Mouse (Mus musculus) brain, adult 2 months (tissue): ENCODE results near the gene Pifo.
"Not testable (repeated sequence)": the region's sequence is repeated elsewhere in the genome, so short reads cannot be mapped to it uniquely, and the experiment has no call there.

Source experiments
- DNase-seq: peaks from one replicate; pipeline ENCODE4 v3.0.0; 2011; ENCODE audit warnings: low read depth, low spot score

Gene Pifo

GRCm38 (mm10) chr3:106014546-106014945 is at the start of gene Pifo:
TSS of gene Pifo (minus strand) at chr3:106014646.
- no peak for DNase-seq

DNA sequence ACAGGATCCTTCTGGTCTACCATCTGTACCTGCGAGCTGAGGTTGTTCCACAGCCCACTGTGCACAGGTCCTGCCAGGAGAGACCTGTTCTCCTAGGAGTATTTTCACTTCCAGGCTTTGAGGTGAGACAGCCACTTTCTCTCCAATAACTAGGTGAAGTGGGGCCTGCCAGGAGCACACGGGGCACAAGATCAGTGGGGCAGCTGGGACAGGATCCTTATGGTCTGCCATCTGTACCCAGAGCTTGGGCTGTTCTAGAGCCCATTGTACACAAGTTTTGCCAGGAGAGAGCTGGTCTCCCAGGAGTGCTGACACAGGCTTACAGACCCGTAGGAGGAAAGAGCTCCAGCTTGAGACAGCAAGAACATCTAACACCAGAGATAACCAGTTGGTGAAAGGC is 43.5 kb upstream of the Pifo start:
- peak; percentile 91 for DNase-seq

GRCm38 (mm10) chr3:106051896-106052295 is 37.5 kb upstream of the Pifo start:
- no peak for DNase-seq

DNA sequence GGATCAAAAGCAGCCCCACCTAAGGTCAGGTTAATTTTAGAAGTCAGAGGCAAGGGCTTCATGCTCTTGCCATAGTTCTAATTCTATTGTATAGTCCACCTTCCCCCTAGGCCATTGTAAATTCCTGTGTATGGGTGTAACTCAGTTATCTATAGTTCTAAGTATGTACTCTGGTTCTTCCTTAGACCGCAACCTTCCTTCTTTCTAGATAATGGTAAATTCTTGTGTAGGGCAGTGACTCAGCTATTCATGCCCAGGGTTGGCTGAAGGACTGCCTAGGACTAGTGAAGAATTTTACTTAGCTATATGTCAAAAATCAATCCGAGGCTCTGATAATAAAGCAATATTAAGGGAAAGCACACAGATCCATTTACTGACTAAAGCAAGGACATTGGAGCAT is 25.9 kb upstream of the Pifo start:
- no peak for DNase-seq

- peak; percentile 93 for DNase-seq
Measured at GRCm38 (mm10) chr3:106032781-106033180, 18.3 kb upstream of the Pifo start, which contains the start of gene Chil5. TSS of gene Chil5 (minus strand) at chr3:106032814.

DNA sequence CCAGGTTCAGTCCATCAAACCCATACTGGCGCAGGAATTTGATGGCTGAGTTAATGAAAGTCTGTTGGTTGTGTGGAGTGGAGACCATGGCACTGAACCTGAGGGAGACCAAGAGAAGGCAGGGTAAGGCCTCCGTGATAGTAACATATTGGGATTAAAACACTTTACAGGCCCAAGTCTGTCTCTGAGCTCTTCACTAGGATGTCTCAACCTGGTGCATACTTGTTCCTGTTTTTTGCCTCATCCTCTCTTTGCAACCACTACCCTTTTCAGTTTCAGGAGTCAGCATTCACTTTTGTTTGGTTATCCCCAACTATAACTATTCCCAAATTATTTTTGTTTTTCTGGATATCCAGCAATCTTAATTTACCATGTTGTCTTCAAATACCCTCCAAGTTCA is 9.7 kb upstream of the Pifo start:
- no peak for DNase-seq

- DNase-seq, result peak; percentile 60
Measured at GRCm38 (mm10) chr3:106021840-106022239, 7.4 kb upstream of the Pifo start.

- not testable (repeated sequence) for DNase-seq
Measured at GRCm38 (mm10) chr3:106003360-106003759, 11.1 kb downstream of the Pifo start.

GRCm38 (mm10) chr3:106001416-106002370 is 12.8 kb downstream of the Pifo start:
- DNase-seq, result peak; percentile 86

- DNase-seq, result no peak
Measured at GRCm38 (mm10) chr3:106000707-106001375, 13.6 kb downstream of the Pifo start.

DNA sequence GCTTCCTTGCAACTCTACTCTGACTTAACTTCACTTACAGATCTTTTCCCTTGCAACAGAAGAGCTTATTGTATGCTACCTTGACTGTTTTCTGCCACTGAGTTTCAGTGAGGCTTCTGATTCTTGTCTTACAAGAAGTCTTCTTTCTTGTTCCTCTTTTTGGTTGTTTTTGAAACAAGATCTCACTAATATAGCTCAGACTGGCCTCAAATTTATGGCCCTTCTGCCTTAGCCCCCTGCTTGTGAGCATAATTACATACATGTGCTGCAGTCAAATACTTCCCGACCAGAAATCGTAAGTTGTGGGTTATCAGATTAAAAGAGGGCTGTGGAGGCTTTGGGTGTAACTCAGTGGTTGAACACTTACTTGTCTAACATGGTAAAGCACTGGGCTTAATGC is 19.7 kb downstream of the Pifo start:
- no peak for DNase-seq

GRCm38 (mm10) chr3:105991653-105992283 is 22.7 kb downstream of the Pifo start:
- peak; percentile 58 for DNase-seq

DNA sequence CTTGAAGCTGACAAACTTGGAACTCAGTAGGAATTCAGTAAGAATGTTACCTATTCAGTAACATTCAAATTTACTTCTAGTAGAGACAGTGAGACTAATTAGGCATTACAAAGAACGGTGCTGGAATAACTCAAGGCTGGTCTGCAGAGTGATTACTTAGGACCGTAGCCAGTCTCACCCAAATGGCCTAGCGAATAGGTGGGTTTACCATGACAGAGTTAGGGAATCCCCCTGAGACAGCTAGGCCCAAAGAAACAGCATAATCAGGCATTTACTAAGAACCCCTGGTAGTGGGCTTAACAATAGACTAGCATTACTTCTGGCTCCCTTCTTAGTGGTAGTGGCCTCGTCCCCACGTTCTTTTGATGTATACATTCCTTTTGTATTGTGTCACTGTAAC is 24.8 kb downstream of the Pifo start:
- DNase-seq, result not testable (repeated sequence)

- no peak for DNase-seq
Measured at GRCm38 (mm10) chr3:105974174-105974573, 40.3 kb downstream of the Pifo start.

DNA sequence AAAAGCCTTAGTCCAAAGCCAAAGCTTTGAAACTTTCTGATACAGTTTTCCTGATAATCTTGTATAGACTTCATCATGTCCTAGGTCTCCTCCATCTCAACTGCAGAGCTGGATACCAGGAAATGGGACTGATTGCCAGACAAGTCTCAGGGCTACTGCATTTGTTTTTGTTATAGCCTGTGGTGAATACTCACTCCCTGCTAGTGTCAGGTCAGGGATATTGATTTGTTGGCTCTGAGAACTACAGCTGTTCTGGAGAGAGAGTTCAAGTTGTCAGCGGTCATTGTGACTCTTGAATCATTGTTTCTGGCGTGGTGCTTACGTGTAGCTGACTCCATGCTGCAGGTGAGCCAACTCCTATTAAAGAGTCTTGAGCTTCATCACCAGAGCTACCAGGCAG is 41.0 kb downstream of the Pifo start, which contains the start of gene Ovgp1:
Gene Ovgp1, plus strand, starts transcription at position 301 of the 400 bp plus-strand sequence.
- no peak for DNase-seq

DNA sequence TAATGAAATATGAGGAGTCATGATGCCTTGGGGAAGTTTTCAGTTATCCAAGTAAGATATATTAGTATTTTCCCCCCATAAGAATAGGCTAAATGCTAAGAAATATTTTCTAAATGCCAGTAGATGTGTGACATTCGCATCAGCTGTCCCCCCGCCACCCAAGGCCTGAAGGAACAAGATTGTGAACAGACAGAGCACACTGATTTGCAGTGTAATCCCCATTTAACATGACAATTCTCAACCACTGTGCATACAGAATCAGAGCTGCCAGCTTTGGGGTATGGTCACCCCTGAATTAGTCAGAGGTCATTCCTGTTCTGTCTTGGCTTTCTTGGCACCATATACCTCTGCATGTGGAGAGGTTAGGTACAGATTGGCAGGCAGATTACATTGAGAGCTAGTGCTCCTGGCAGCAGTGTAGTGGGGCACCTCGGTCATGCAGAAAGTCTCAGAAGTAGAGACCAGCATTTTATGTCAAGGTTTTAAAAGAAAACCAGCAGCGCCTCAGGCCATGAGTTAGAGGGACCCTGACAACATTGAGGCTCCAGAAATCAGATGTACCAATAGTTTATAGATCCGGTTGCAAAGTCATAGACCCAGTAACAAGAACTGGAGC is 42.5 kb downstream of the Pifo start:
- DNase-seq, result no peak

DNA sequence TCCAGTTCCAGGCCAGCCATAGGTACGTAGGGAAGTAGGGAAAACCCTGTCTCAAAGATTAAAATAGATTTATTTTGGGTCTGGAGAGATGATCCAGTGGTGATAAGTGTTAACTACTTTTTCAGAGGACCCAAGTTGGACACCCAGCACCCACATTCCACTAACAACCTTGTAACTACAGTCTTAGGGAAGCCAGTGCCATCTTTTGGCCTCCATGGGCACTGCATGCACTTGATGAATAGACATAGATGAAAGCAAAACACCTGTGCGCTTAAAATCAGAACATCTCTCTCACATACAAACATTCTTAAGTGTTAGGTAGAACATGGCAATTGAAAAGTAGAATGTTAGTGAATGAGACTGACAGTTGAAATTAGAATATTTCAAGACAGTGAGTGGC is 53.7 kb downstream of the Pifo start:
- peak; percentile 16 for DNase-seq

- DNase-seq, result no peak
Measured at GRCm38 (mm10) chr3:105959999-105960398, 54.4 kb downstream of the Pifo start, which contains the start of gene Atp5f1. TSS of gene Atp5f1 (minus strand) at chr3:105960099.

- peak; percentile 49 for DNase-seq
Measured at GRCm38 (mm10) chr3:105959585-105959984, 54.9 kb downstream of the Pifo start.

- peak; percentile 99 for DNase-seq
Measured at GRCm38 (mm10) chr3:105958974-105959580, 55.4 kb downstream of the Pifo start, which contains the start of gene Wdr77. TSS of gene Wdr77 (plus strand) at chr3:105959369.

DNA sequence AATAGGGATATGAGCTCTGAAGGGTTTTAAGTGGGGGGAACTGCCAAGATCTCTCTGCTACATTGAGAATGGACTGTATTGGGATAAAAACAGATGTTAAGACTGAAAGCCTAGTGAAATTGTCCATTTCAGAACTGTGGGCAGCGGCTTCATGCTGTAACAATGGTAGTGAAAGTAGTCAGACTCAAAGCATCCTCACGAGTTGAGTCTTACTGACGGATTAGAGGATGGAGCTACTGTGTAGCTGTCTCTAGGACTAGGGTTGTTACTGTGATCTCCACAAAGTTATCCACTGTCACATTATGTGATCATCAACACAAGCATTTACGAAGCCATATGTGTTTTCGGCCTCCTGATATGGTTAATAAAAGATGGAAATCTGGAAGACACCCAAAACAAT is 56.2 kb downstream of the Pifo start:
- DNase-seq, result no peak
